Mouse (Mus musculus) stomach, embryonic 16.5 days (tissue): Measurements from ENCODE around the gene Pls1. TPM values are rescaled to one million over a fixed set of nuclear protein-coding genes. Genes with fewer than 3 reads are reported as not detected.

Experiments used
- ATAC-seq: fragments of 200-750 bp; cut with Nextera tagmentation; 2 replicates; pipeline ENCODE4 v1.8.0; 2017; ENCODE audit warnings: moderate number of reproducible peaks, moderate TSS enrichment; ENCODE audit not compliant: insufficient read depth, low FRiP score
- H3K27ac ChIP-seq: fragments of 300-500 bp; sonication (generic); 2 replicates; pipeline ENCODE4 v1.5.1; 2014; ENCODE audit warnings: low read length
- H3K27me3 ChIP-seq: fragments of 300-500 bp; sonication (generic); 2 replicates; pipeline ENCODE4 v1.6.1; 2014; ENCODE audit warnings: low read length, control low read depth, mixed read lengths; ENCODE audit not compliant: control insufficient read depth, insufficient read depth
- H3K36me3 ChIP-seq: fragments of 300-500 bp; sonication (generic); 2 replicates; pipeline ENCODE4 v1.6.1; 2014; ENCODE audit warnings: low read length; ENCODE audit not compliant: control insufficient read depth, insufficient read depth
- H3K4me1 ChIP-seq: fragments of 300-500 bp; sonication (generic); 2 replicates; pipeline ENCODE4 v1.6.1; 2014; ENCODE audit warnings: low read length, control low read depth, mixed read lengths; ENCODE audit not compliant: control insufficient read depth, insufficient read depth
- H3K4me2 ChIP-seq: fragments of 300-500 bp; sonication (generic); 2 replicates; pipeline ENCODE4 v1.6.1; 2014; ENCODE audit warnings: low read depth, low read length, mixed read lengths
- H3K4me3 ChIP-seq: fragments of 300-500 bp; sonication (generic); replicated peaks from 2 replicates; pipeline ENCODE4 v1.5.1; 2014; ENCODE audit warnings: mild to moderate bottlenecking, low read length
- H3K9ac ChIP-seq: fragments of 300-500 bp; sonication (generic); 2 replicates; pipeline ENCODE4 v1.6.1; 2014; ENCODE audit warnings: low read length
- H3K9me3 ChIP-seq: fragments of 300-500 bp; sonication (generic); replicated peaks from 2 replicates; pipeline ENCODE4 v1.6.1; 2016; ENCODE audit warnings: low read length, control low read depth; ENCODE audit not compliant: control insufficient read depth
- WGBS: fragments of 180-500 bp; shearing (Covaris S2); extraction: QIAGEN DNeasy Blood & Tissue Kit; methylation state at CpG from one replicate; pipeline ENCODE4 v1.1.7; 2014; 5-methylcytosine and 5-hydroxymethylcytosine counted together
- polyA plus RNA-seq: library from polyadenylated mRNA; unstranded; fragments of >200 nt; fragmentation: Nextera tagmentation; extraction: Ambion mirVana; gene quantifications from 2 replicates; pipeline ENCODE4 v1.2.1, GENCODE M21; 2015

The Pls1 gene
- polyA plus RNA-seq, result 43.7 and 45.5 TPM in 2 replicates

DNA sequence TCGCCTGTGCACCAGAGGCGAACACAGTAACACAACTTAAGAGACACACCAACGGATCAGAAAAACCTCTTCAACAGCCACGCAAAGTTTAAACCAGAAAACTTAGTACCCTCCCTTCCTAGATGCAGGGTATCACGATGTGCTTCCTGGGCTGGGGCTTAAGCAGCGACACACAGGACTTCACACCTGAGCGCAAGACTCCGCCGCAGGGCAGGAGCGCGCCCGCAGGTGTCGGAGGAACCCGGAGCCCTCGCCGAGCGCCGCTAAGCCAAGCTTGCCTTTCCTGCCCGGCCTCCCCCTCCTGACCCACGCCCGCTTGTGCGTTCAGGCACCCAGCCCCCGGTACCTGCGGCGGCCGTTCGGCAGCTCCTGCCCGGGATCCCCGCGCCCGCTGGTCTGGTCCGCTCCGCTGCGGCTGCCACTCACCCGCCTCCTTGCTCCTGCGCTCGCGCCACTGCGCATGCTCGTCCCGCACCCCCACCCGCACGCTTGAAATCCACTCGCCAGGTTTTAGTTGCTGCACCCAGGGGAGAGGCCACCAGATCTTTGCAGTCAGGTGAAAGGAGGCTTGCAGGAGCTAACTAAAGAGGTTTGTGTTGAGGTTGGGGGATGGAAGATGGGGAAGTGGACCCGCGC, at the start of gene Pls1:
Gene Pls1, minus strand, starts transcription at position 487 of the 636 bp plus-strand sequence.
- Histone ChIP-seq H3K4me1 (no peaks in the 10 kb centered on the region), H3K27ac (peak within 1 kb of the TSS; percentile 82), H3K27me3 (peaks cover 2% of the 10 kb centered on the region; the same call in 1 of the 2 replicates), H3K4me3 (peak within 1 kb of the TSS; percentile 71), H3K36me3 (no peaks in the 10 kb centered on the region), H3K9me3 (no peaks in the 10 kb centered on the region), H3K9ac (peak within 1 kb of the TSS; percentile 72), H3K4me2 (peak within 1 kb of the TSS; percentile 93)
- under 1% methylated on average over 46 of the region's 46 CpGs for WGBS
- ATAC-seq, result peak; percentile 88

DNA sequence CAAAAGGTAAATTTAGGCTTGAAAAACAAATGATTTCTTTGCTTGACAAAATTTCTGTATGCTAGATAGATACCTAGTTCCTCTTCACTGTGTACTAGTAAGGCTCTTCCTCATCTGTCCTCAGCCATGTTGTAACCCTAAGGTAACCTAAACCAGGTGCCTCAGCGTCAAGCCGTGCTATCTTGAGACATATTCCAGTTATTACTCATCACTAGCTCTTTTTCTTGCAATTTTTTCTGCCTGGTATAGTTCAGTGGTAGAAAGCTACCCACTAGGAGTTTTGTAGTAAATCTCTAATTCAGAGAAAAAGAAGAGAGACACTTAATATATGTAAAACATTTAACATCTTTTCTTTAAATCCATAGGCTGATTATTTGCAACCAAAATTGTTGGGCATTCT, 37.6 kb upstream of the Pls1 start:
- H3K27me3 ChIP-seq, result no peaks in the 10 kb centered on the region
- H3K4me3 ChIP-seq, result no peak overlapping the region
- ATAC-seq, result no peak
- no peak overlapping the region for H3K9ac ChIP-seq
- no peak overlapping the region for H3K4me2 ChIP-seq
- H3K9me3 ChIP-seq, result no peaks in the 10 kb centered on the region
- WGBS, result 90% methylated on average over 2 of the region's 2 CpGs
- H3K4me1 ChIP-seq, result no peaks in the 10 kb centered on the region
- H3K36me3 ChIP-seq, result no peaks in the 10 kb centered on the region
- no peak overlapping the region for H3K27ac ChIP-seq

DNA sequence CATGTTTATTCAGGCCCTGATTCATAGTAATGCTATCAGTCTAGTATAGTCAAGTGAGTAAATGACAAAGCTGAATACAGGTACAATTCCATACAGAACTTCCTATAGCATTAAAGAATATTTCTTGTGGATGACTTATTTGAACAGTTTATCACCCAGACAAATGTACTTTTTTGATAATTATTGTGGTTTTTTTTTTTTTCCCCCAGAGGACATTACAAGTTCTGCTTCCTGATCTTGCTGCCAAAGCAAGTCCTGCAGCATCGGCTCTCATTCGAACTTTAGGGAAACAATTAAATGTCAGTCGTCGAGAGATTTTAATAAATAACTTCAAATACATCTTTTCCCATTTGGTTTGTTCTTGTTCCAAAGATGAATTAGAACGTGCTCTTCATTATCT, 33.1 kb upstream of the Pls1 start:
- ATAC-seq, result no peak
- no peaks in the 10 kb centered on the region for H3K4me1 ChIP-seq
- no peak overlapping the region for H3K4me2 ChIP-seq
- H3K4me3 ChIP-seq, result no peak overlapping the region
- H3K9ac ChIP-seq, result no peak overlapping the region
- no peak overlapping the region for H3K27ac ChIP-seq
- 72% methylated on average over 5 of the region's 5 CpGs for WGBS
- H3K27me3 ChIP-seq, result no peaks in the 10 kb centered on the region
- 0 out of 2 replicates have a peak, but pooled peaks cover 2% of the 10 kb centered on the region for H3K36me3 ChIP-seq
- H3K9me3 ChIP-seq, result no peaks in the 10 kb centered on the region

DNA sequence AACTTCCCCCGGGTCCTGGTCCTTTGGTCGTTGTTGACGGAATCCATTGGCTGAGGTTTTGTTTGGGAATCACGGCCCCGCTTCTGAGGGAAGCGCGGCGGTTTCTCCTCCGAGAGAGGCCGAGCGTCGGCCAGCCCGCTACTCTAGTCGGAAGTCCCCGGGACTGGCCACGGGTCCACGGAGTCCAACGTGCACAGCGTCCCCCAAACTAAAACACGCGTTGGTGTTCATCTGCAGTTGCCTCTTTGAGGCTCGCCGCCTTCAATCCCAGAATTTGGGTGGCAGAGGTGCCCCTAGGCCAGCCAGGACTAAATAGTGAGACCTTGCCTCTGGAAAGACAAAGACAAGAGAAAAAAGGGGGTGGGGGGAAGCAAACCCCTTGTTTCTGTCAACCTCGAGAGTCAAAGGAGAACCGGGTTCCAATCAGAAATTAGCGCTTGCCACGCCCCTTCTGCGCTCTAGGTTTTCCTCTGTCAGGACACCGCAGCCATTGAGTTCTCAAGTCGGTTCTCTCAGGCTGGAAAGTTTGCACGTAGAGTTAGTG, 13.0 kb upstream of the Pls1 start:
- WGBS, result under 1% methylated on average over 31 of the region's 31 CpGs
- Histone ChIP-seq H3K36me3 (0 out of 2 replicates have a peak, but pooled peaks cover 4% of the 10 kb centered on the region), H3K9ac (peak overlapping the region; percentile 84), H3K27me3 (no peaks in the 10 kb centered on the region), H3K4me3 (peak overlapping the region; percentile 84), H3K9me3 (no peaks in the 10 kb centered on the region), H3K27ac (peak overlapping the region; percentile 48), H3K4me1 (no peaks in the 10 kb centered on the region), H3K4me2 (peak overlapping the region; percentile 75)
- ATAC-seq, result no peak

DNA sequence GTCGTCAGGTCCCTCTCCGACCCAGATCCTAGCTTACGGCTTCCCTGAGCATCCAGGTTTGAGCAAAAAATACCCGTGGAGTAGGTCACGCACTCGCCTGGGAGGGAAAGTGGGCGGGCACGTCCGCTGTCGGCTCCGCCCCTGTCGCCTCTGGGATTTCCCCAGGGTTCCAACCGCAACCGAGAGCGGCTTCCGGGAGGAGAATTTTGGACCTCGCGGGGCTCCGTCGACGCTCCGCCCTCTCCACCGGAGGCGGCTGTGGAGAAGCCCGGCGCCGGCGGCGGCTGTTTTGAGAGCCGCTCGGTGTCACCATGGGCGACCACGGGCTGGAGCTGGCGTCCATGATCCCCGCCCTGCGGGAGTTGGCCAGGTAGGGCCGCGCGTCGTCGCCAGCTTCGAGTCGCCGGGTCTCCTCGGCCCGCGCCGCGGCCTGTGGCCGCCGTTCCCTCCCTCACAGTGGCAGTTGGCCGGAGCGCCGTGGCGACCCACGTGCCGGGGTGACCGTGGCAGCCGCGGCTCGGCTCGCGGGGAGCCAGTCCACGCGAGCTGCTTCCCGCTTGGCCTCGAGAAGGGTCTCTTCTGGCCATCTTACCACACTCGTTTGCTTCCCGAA, 12.4 kb upstream of the Pls1 start, which contains the start of gene Atr:
Gene Atr, plus strand, starts transcription at position 184 of the 613 bp plus-strand sequence.
- ATAC-seq, result peak; percentile 96
- no peaks in the 10 kb centered on the region for H3K4me1 ChIP-seq
- no peaks in the 10 kb centered on the region for H3K9me3 ChIP-seq
- H3K27me3 ChIP-seq, result no peaks in the 10 kb centered on the region
- no peaks in the 10 kb centered on the region for H3K36me3 ChIP-seq
- H3K27ac ChIP-seq, result peak within 1 kb of the TSS; percentile 48
- WGBS, result under 1% methylated on average over 66 of the region's 69 CpGs
- H3K4me2 ChIP-seq, result peak within 1 kb of the TSS; percentile 75
- H3K9ac ChIP-seq, result peak within 1 kb of the TSS; percentile 84
- peak within 1 kb of the TSS; percentile 84 for H3K4me3 ChIP-seq

DNA sequence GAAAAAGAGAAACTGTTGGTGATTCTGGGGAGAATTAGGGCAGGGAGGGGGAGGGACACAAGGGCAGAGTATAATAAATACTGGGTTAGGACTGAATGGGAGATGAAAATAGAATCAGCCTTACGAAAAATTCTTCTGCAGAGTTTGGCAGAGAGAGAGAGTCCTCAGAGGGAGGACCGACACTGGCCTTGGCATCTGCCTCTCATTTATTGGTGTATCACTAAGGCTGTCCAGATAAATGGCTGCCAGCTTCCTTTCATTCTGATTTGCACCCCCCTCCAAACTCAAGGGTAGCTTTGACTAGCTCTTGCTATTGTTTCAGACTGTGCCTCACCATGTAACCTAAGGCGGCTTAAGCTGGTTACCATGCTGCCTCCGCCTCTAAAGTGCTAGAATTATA, 10.9 kb upstream of the Pls1 start:
- no peak overlapping the region for H3K27ac ChIP-seq
- ATAC-seq, result no peak
- no peak overlapping the region for H3K9ac ChIP-seq

DNA sequence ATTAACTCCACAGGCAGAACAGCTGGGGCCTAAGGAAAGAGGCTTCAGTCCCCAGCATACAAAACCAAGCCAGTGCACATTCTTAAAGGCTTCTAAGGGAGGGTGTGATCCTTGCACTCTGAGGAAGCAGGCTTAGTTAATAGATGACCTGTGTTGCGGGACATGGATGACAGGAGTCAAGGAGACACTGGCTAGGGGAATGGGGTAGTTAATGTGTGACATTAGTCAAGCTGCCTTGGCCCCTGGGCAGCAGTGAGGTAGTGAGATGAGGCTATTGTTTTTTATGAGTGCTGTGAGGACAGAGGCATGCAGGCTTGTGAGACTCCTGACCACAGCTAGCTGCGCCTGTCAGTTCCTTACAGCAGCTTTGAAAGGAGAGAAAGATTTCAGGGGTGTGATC, 9.8 kb upstream of the Pls1 start:
- Histone ChIP-seq H3K4me2 (no peak overlapping the region), H3K27ac (no peak overlapping the region), H3K4me1 (no peaks in the 10 kb centered on the region), H3K27me3 (no peaks in the 10 kb centered on the region), H3K9ac (no peak overlapping the region), H3K9me3 (no peaks in the 10 kb centered on the region), H3K4me3 (no peak overlapping the region), H3K36me3 (no peaks in the 10 kb centered on the region)
- no peak for ATAC-seq
- WGBS, result 47% methylated on average over 2 of the region's 2 CpGs

More for the DNA sequence above, 10.9 kb upstream of the Pls1 start:
- H3K4me1 ChIP-seq, result no peaks in the 10 kb centered on the region
- H3K4me3 ChIP-seq, result no peak overlapping the region
- no peaks in the 10 kb centered on the region for H3K36me3 ChIP-seq
- H3K27me3 ChIP-seq, result no peaks in the 10 kb centered on the region
- WGBS, result 89% methylated on average over 4 of the region's 4 CpGs
- H3K4me2 ChIP-seq, result no peak overlapping the region
- no peaks in the 10 kb centered on the region for H3K9me3 ChIP-seq

DNA sequence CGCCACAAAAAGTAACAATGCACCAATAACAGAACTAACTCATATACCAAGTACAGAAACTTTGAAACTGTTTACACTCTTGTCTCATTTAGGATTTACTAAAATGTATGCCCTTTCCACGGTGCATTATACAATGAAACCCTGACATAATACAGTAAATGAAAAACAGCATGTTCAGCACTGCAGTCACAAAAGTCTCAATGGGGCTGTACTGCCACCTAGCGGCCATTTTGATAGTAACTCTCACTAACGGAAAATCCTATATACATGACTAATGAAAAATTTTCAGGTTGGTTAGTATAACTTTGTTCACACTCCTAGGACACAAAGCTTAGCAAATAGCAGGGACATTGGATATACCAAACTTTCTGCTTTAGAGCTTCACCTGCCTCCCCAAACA, 7.8 kb upstream of the Pls1 start:
- 24% methylated on average over 4 of the region's 4 CpGs for WGBS
- H3K9ac ChIP-seq, result no peak overlapping the region
- ATAC-seq, result no peak

DNA sequence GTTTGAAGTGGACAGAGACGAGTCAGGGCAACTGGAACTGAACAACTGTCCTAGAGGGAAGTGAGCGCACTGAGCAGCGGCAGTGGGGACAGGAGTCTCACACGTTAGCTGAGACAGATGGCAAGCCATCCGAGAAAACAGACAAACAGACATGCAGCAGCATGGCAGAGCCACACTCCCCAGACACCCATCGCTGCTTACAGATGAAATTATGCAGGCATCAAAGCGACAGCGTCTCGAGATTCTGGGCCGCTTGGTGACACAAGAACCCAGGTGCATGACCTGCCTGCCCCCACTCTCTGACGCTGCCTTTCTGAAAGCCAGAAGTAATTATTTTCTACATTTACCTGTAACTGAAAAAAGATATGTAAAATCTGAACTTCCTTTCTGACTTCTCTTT, 6.6 kb upstream of the Pls1 start:
- no peaks in the 10 kb centered on the region for H3K36me3 ChIP-seq
- no peaks in the 10 kb centered on the region for H3K9me3 ChIP-seq
- H3K4me2 ChIP-seq, result no peak overlapping the region
- H3K4me3 ChIP-seq, result no peak overlapping the region
- H3K27ac ChIP-seq, result no peak overlapping the region
- H3K27me3 ChIP-seq, result no peaks in the 10 kb centered on the region
- no peaks in the 10 kb centered on the region for H3K4me1 ChIP-seq
- no peak for ATAC-seq
- H3K9ac ChIP-seq, result no peak overlapping the region
- 71% methylated on average over 11 of the region's 11 CpGs for WGBS

More for the DNA sequence above, 7.8 kb upstream of the Pls1 start:
- no peaks in the 10 kb centered on the region for H3K9me3 ChIP-seq
- no peaks in the 10 kb centered on the region for H3K4me1 ChIP-seq
- no peaks in the 10 kb centered on the region for H3K27me3 ChIP-seq
- H3K36me3 ChIP-seq, result no peaks in the 10 kb centered on the region
- no peak overlapping the region for H3K4me3 ChIP-seq
- H3K4me2 ChIP-seq, result no peak overlapping the region
- H3K27ac ChIP-seq, result no peak overlapping the region
